Mouse (Mus musculus) neutrophil, adult 5-6 weeks (primary cell): Measurements from ENCODE around the gene Slc39a11. TPM values are rescaled to one million over a fixed set of nuclear protein-coding genes. Genes with fewer than 3 reads are reported as not detected.

Experiments
- ATAC-seq: fragments of 151-379, 151-347 bp; 2 replicates; pipeline ENCODE4 v1.8.0; 2017; ENCODE audit warnings: mild to moderate bottlenecking, moderate TSS enrichment; ENCODE audit not compliant: insufficient number of reproducible peaks, poor library complexity, low FRiP score, severe bottlenecking; ENCODE audit errors: extremely low read depth
- total RNA-seq: library from RNA; stranded (forward); fragments of 200-1000 nt; gene quantifications from 2 replicates; pipeline ENCODE4 v1.2.3, GENCODE M21; 2017

Gene Slc39a11
- total RNA-seq, 1 experiment from 2014 or later, result 3.3 TPM

DNA sequence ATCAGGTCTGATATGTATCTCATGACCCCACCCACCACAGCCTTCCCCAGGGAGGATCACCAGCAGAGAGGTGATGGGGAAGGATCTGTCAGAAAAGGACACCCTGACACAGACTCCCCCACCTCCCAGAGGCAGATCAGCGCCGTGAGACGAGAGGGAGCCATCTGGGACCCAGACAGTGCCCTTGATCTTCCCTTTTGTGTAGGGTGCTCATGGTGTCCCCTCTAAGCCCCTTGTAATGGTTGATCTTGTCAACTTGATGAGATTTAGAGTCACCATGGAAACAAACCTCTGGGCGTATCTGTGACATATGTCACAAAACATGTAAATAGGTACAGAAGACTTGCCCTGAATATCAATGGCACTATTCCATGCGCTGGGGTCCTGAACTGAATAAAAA, 293.9 kb downstream of the Slc39a11 start:
- no peak for ATAC-seq

DNA sequence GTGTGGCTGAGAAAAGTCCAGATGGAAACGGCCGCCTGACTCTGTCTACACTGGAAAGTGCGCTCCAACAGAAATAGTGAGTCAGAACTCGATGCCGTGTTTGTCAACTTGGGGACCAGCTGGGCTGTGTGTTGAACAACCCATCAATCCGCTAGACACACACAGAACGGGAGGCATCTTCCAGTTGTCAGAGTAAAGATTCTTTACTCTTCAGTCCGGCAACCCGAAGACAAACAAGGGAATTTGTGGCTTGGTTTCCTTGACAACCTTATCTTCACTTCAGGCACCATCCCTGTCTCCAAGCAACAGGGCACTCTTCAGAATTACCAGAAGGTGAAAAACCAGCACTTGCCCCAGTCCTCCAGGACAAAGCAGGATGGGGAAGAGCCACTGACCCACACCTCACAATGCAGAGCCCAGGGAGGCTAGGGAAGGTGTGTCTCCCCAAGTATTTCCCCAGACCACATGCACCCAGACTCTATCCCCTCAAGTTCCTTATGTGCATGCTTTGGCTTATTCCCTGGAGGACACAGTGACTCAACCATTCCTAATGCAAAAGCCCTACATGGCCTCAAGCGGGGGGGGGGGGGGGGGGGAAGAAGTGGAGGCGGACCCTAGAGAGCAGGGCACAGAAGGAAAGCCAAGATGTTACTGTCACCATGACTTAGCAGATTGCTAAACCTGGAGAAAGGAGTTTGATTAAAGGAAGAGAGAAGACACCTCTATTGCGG, 297.6 kb downstream of the Slc39a11 start:
- no peak for ATAC-seq

DNA sequence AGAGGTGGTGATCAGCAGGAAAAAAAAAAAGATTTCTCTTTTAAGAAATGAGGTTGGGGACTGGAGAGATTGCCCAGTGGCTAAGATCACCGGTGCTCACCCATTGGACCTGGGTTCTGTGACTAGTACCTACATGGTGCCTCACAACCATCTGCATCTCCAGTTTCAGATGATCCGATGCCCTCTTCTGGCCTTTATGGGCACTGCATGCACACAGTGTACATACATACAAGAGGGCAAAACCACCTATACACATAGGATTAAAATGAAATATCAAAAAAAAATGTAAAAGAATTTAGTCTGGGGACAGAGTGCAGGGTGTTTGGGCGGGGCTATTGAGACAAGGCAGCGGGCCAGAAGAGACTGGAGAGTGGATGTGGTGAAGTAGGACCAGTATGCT, 299.3 kb downstream of the Slc39a11 start:
- ATAC-seq, result no peak

DNA sequence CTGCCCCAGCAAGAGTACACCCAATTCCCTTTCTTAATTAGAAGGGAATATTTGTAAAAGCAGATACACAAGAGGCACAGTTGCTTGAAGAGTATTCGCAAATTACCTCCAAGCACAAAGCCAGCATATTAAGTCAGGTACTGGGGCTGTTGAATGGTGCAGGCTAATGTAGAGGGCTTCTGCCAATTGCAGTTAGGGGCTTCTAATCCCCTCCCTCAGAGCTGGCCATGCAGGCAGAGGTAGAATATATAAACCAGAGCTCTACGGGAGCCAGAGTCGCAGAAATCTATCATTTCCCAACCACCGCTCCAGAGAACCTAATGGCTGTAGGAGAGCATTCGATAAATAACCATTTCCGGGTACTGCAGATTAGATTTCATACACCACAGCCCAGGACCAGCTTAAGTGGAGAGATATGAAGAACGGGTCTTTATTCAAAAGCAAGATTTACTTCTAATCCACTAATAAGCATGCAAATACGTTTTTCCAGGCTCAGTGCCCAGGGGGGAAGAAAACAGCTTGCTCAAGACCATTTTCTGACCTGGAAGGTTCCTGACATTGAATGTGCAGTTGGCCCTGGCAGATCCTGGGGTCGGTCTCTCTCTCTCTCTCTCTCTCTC, 302.9 kb downstream of the Slc39a11 start:
- ATAC-seq, result no peak

DNA sequence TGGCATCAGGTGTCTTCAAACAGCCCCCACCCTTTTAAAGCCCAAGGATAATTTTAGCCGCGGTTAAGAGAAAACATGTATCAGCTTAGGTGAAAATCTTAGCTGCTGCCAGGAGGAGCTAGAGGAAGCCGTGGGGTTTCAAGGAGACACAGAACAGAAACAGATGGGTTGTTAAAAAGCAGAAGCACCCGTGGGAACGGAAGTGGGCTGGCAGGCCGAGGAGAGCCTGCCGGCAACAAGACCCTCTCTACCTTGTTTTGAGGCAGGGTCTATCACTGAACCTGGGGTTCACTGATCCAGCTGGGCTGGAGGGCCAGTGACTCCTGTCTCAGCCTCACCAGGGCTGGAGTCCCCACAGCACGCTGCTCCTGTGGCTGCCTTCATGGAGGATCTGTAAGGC, 310.1 kb downstream of the Slc39a11 start:
- peak; percentile 48 for ATAC-seq

DNA sequence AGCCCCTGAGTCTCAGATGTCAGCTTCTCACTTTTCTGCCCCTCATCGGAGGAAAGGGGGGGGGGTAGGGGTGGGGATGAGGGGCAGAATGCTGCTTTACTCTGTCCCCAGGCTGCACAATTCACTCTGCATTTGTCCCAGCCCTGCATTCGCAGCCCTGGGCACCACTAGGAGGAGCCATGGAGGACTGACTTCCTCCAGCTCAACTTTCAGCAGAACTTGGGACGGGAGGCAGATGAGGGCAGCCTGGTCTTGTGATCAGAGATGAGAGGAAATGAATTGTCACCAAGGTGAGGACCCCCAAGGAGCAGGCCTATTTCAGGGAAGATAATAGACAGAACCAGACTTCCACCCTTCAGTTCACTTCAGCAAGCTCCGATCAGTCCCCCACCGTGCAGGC, 311.3 kb downstream of the Slc39a11 start:
- ATAC-seq, result no peak

DNA sequence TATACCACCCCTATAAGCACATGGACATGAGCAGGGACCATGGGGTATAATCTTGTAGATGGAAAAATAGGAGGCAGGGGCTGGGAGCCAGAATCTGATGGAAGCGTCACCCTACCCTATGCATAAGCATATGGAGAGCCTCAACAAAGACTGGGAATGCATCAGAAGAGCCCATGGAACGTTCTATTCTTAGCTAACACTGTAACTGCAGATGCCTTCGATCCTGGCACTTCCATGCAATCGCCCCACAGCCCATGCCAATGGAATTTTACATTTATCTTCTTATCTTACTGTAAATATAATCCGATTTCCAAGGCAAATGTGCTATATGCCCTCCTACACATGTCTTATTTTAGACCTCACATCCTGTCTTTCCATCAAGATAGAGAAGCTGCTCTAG, 314.2 kb downstream of the Slc39a11 start:
- ATAC-seq, result no peak

DNA sequence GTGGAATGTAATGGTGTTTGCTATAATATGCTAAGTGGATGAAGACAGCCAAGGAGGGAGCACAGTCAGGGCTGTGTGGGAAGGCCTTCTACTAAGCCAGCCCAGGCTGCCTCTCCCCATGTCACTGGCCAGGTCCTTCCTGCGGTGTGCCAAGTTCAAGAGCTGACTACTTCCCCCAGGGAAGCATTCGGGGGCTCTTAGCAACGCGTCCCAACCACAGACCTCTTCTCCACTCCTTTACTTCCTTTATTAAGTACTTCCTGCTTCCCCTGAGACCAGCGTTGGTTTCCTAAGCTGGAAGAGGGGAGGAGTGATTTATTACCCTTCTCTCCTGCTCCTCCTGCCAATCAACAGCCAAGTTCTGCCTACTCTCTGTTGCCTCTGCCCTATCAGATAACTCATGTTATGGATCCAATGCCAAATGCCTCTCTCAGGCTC, 315.4 kb downstream of the Slc39a11 start:
- no peak for ATAC-seq

DNA sequence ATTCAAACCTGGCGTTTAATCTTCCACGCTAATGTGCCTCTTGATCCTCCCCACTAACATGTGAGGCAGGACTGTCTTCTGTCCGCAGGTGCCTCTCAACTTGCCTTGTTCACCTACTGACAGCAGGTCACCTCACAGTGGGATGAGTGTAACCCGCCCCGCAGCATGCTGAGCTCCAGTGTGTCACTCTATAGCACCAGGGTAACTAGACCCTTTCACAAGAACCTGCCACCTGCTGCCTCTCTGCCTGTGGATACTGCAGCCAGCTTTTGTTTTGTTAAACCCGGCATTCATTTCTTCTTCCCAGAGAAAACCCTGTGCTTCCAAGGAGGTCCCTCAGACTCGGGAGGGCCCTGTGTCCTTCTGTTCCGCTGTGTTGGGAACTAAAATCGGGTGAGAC, 316.3 kb downstream of the Slc39a11 start:
- ATAC-seq, result no peak

DNA sequence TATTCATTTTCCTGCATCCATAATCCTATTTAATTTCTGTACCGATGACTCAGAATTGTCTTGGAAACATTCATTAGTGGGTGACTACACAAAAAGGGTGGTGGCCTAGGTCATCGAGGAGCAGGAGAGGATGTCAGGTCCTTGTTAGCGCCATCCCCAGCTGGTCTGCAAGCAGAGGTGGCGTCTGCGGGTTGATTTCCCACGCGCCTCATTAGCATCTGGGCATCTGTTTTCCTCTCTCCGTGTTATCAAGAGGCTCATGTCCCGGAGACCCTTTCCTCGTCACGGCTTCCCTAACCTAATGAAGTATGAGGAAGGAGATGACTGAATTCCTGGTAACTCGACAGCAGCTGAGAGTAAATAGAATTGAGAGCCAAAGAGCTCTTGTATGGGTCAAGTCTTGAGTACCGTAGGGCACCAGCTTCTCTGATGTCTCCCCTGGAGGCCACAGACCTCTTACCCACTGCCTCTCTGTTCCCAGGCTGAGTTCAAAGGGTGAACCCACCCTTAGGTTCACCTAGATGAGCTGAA, 319.8 kb downstream of the Slc39a11 start:
- ATAC-seq, result no peak

DNA sequence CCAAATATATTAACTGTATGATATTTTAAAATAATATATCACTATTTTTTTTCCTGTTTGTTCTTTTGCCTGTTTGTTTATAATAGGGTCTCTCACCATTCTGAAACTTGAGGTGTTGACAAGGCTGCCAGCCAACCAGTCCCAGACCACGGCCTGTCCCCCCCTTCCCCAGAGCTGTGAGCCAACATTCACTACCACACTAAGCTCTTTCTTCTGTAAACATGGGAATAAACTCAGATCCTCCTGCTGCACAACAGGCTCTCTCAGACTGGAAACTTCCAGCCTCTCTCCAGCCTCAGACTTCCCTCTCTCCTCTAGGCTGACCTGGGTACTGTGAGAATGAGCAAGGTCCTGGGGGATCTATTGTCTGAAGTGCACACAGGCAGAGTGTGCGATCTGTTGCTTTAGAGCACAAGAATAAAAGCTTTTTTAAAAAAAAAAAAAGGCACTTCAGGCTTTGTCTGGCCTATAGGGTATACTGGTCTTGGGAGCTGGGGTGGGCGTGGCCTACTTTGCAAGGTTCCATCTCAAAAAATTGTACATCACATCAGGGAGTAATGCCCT, 322.3 kb downstream of the Slc39a11 start:
- ATAC-seq, result no peak

DNA sequence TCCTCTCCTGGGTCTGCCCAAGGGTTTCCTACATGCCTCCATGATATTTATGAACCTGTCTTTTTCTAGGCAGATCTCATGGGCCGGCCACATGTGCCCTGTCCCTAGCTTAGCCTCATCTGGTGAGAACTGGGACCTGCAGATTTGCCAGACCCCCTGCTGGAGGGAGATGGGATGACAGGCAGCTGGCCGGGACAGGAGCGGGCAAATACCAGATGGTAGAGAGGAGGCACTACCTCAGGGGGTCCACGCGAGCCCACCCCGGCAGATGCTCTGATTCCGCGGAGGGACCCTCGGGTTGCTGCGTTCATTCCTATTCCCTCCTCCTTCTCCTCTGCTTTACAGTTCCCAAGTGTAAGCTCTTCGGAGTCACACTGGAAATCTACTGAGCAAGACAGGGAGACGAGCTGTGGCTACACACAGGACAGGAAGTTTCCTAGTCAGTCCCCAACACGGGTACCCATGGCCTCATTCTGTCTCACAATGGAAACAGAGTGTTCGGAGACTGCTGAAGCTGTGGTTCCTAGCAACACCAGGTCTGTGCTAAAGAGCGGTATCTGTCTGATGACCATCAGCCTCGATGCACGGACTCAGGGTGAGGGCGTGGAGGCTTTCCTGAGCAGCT, 323.4 kb downstream of the Slc39a11 start:
- ATAC-seq, result peak; percentile 34; the same call in 1 of the 2 replicates

DNA sequence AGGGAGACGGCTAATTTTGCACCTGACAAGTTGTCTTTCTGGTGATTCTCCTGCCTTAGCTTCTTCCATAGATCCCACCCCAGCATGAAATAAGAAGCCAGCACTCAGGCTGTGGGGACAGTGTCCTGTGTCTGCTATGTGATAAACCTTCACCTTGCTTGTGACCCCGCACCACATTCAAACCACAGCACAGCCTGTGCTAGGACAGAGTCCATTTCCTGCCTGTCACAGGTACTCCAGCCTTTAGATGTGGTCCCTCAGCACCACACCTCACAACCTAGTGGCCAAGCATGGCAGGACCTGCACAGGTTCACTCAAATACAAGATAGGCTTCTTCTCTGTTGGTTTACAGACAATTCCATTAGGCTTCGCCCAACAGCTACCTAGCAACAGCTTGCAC, 328.3 kb downstream of the Slc39a11 start:
- ATAC-seq, result no peak

DNA sequence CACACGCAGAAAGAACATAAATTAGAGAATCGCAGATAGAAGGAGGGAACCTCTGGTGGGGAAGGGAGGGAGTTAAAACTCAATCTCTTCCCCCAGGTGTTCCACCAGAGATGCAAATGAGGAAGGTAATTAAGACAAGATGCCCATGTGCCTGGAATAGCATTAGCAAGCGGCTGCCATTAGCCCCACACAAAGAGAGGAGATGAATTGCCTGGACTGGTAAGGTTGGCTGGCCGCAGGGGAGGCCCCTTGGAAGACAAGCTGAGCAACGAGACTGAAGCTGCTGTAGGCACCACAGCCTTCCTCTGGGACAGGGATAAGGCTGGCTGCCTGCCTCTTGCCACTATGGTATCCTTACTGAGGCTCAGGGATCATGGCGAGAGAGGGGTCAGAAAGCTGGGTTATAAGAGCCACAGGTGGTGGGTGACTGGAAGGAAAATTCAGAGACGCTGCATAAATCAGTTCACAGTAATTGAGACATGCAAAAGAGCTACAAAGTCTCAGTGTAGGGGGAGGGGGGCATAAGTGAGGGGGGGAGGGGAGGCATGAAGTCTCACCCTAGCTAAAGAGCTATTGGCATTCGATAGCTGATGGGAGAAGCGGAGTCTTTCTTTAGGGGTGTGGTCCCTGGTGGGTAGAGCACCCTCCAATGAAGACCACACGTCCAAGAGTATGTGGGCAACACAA, 340.5 kb downstream of the Slc39a11 start:
- no peak for ATAC-seq

DNA sequence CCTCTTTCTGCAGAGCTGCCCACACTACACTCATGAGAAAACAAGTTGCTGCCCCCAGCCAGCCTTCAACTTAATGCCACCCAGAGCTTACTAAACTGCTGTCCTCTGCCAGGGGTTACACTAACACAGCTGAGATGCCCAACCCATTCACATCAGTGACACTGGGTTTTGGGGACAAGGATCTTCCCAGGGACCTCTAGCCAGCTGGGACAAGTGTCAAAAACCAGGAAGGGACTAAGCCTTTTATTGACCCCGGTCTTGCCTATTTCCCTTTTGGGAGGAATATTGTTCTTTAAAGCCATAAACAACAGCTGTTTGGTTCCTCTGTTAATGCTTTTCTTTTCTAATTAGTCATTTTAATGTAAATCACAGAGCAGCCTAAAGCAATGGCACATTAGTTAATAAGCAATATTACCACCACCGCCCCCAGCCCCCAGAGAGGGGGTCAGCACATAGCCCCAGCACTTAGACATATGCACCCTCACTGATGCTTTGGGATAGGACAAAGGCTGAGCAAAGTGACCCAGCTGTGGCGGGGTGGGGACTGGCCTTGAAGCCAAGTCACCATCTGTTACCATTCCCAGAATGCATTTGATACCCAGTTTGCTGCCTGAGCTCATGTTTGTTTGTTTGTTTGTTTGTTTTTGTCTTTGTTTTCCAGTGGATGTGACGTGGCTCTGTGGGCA, 341.5 kb downstream of the Slc39a11 start:
- no peak for ATAC-seq

DNA sequence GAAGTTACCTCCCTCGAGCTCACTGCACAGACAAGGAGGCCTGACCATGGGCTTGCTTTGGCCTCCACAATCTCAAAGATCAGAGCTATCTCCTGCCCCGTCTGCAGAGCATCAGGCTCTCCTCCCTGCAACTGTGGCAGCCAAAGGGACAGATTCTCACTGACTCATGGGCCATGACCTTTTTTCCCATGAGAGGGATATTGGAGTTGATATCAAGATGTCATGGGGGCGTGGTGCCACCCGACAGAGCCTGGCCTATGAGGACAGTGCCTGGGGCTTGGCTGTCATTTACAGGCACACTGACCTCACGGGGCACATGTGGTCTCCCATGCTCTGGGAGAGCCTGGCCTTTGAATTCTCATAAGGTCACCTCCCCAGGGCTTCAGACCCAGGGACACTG, 346.7 kb downstream of the Slc39a11 start:
- ATAC-seq, result no peak

DNA sequence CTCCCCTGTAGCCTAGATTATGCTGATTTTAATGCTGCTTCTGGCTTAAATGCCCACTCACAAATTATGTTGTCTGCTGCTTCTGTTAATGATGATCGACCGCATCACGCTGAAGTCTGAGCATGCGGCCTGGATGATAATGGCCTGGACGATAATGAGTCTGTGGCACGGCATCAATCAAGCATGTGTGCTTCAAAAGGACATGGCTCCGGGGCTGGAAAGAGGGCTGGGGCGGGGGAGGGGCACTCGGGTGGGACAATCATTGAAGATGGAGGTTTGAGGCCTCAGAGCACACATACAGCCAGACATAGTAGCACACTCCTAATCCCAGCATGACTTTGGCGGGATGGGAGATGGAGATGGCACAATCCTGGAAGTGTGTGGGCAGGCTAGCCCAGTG, 350.4 kb downstream of the Slc39a11 start:
- ATAC-seq, result no peak

DNA sequence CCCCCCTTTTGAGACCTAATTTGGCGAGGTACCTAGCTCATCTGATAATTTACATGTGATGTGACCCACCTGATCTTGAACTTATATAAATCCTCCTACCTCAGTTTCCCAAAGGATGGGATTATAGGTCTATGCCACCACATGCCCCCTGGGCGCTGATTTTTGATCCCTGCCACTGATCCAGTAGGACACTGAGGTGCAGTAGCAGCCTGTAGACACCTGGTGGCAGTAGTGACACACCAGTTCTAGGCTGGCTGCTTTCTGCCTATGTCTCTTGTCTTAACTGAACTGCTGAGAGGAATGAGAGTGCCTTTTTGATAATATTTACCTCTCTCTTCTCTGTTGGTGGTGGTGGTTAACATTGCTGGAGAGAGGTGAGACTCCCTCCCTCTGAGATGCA, 352.1 kb downstream of the Slc39a11 start:
- ATAC-seq, result peak; percentile 57
